Mouse (Mus musculus) cortical plate, adult 2 months (tissue): ENCODE results near the gene Sult1a1.

Source experiments
- CTCF ChIP-seq: fragments of 200-500 bp; IDR thresholded peaks from 2 replicates; pipeline ENCODE4 v1.5.1; 2011; ENCODE audit warnings: mild to moderate bottlenecking, control low read depth, low read length; ENCODE audit not compliant: insufficient read depth; ENCODE audit errors: extremely low read depth
- POLR2A ChIP-seq: fragments of 200-500 bp; IDR thresholded peaks from 2 replicates; pipeline ENCODE4 v1.6.1; 2011; ENCODE audit warnings: mild to moderate bottlenecking, low read length, control low read depth; ENCODE audit not compliant: insufficient read depth; ENCODE audit errors: extremely low read depth

DNA sequence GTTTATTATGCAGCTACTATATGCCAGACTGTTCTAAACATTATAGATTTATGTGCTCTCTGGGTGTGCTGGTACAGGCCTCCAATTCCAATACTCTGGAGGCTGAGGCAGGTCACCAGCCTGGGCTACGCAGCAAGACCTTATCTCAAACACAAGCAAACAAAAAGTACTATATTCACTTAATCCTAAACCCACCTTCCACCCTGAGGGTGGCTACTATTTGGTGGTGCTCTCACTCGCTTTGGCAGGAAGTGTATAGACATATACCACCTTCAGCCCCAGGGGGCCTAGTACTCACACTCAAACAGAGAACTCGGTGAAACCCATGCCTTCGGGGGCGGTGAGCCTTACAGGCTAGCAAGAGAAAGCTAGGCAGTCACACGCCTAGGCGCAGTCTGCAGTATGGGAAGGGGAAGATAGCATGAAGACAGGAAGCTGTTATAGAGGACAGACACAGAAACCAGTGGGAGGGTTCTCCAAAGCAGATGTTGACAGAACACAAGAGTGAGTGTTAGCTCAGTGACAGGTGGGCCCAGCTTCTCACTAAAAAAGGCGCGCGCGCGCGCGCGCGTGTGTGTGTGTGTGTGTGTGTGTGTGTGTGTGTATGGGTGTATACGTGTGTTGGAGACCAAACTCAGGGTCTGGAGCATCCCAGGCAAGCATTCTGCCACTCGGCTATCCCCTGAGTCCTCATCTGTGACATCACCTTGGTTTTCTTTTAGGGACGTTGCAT is 31.4 kb upstream of the Sult1a1 start, which contains the start of gene Coro1a:
- TF ChIP-seq CTCF (no peak), POLR2A (no peak)
